13 mouse cellular contexts compared by ENCODE assay signal in genomic region chr14:31945125-31945524, GRCm38 (mm10).
DNase-seq lines count a peak whose midpoint lies in the region; ATAC-seq and TF ChIP-seq lines count a peak whose summit lies in the region.
"Had no signal": no experiment of that assay in that cellular context is flagged by ENCODE, and none has a peak within 500 bp of the region (broad histone marks: within the 10 kb centered on the region; RNA-seq: fewer than 3 reads in every experiment).

No protein-coding gene starts in this region.

- intact Hi-C loops in heart, postnatal 10 days (cut with DNase I) = no loop called here

- no peak overlapping the region for H3K4me2 ChIP-seq in forebrain, embryonic 14.5 days (ENCODE audit: low read length)
- no peak overlapping the region for H3K4me2 ChIP-seq in forebrain, embryonic 15.5 days (replicated peaks)
- no peak overlapping the region for H3K4me2 ChIP-seq in stomach, embryonic 16.5 days (ENCODE audit: low read depth, low read length)
- no peak overlapping the region for H3K4me2 ChIP-seq in stomach, postnatal 0 days (replicated peaks; ENCODE audit: low read depth)
- H3K4me2 ChIP-seq: hindbrain, embryonic 14.5 days had no signal

- no peak overlapping the region for H3K4me3 ChIP-seq in forebrain, embryonic 14.5 days (ENCODE audit: low read depth, low read length)
- no peak overlapping the region for H3K4me3 ChIP-seq in forebrain, embryonic 15.5 days
- H3K4me3 ChIP-seq in stomach, embryonic 16.5 days (replicated peaks; ENCODE audit: low read length) = no peak overlapping the region
- no peak overlapping the region for H3K4me3 ChIP-seq in stomach, postnatal 0 days (ENCODE audit: low read depth, low read length)
- H3K4me3 ChIP-seq: layer of hippocampus, adult 2 months had no signal

- H3K27ac ChIP-seq in forebrain, embryonic 14.5 days (ENCODE audit: low read depth, low read length) = no peak overlapping the region
- no peak overlapping the region for H3K27ac ChIP-seq in forebrain, embryonic 15.5 days (replicated peaks)
- no peak overlapping the region for H3K27ac ChIP-seq in stomach, embryonic 16.5 days (ENCODE audit: low read length)
- H3K27ac ChIP-seq in stomach, postnatal 0 days (replicated peaks) = no peak overlapping the region
- H3K27ac ChIP-seq: hindbrain, embryonic 14.5 days; layer of hippocampus, adult 2 months had no signal

- H3K27me3 ChIP-seq in forebrain, embryonic 14.5 days (replicated peaks; ENCODE audit: control insufficient read depth, insufficient read depth, low read length) = no peaks in the 10 kb centered on the region
- H3K27me3 ChIP-seq in forebrain, embryonic 15.5 days = no peaks in the 10 kb centered on the region
- no peaks in the 10 kb centered on the region for H3K27me3 ChIP-seq in stomach, embryonic 16.5 days (ENCODE audit: control insufficient read depth, insufficient read depth, low read length)
- H3K27me3 ChIP-seq in stomach, postnatal 0 days (ENCODE audit: control insufficient read depth, insufficient read depth, low read length) = no peaks in the 10 kb centered on the region

- ATAC-seq in forebrain, embryonic 14.5 days = no peak
- ATAC-seq in forebrain, embryonic 15.5 days (replicated peaks) = no peak
- 0 out of 2 replicates have a peak, but pooled peaks have one; percentile 31 for ATAC-seq in stomach, embryonic 16.5 days (ENCODE audit: insufficient read depth, low FRiP score)
- ATAC-seq in stomach, postnatal 0 days (ENCODE audit: low FRiP score, low TSS enrichment) = no peak
- ATAC-seq: forebrain, postnatal 0 days had no signal

- H3K9me3 ChIP-seq in forebrain, embryonic 14.5 days (replicated peaks; ENCODE audit: control insufficient read depth, low read length) = no peaks in the 10 kb centered on the region
- H3K9me3 ChIP-seq in forebrain, embryonic 15.5 days = no peaks in the 10 kb centered on the region
- H3K9me3 ChIP-seq in stomach, embryonic 16.5 days (replicated peaks; ENCODE audit: control insufficient read depth, low read length) = no peaks in the 10 kb centered on the region
- H3K9me3 ChIP-seq in stomach, postnatal 0 days (ENCODE audit: control insufficient read depth, low read length) = no peaks in the 10 kb centered on the region

- 55% methylated on average over 7 of the region's 7 CpGs for WGBS in forebrain, embryonic 14.5 days
- WGBS in forebrain, embryonic 15.5 days = 58% methylated on average over 7 of the region's 7 CpGs
- WGBS in stomach, embryonic 16.5 days = 40% methylated on average over 7 of the region's 7 CpGs
- WGBS in stomach, postnatal 0 days = 44% methylated on average over 7 of the region's 7 CpGs

- TF ChIP-seq CTCF in stomach, postnatal 0 days (IDR thresholded peaks at IDR 0.05; ENCODE audit: low read depth) = no peak

- H3K36me3 ChIP-seq in forebrain, embryonic 14.5 days (ENCODE audit: control insufficient read depth, insufficient read depth, low read length) = no peaks in the 10 kb centered on the region
- no peaks in the 10 kb centered on the region for H3K36me3 ChIP-seq in forebrain, embryonic 15.5 days
- H3K36me3 ChIP-seq in stomach, embryonic 16.5 days (ENCODE audit: control insufficient read depth, insufficient read depth, low read length) = no peaks in the 10 kb centered on the region
- no peaks in the 10 kb centered on the region for H3K36me3 ChIP-seq in stomach, postnatal 0 days (ENCODE audit: control insufficient read depth, insufficient read depth, low read length)

- H3K9ac ChIP-seq in forebrain, embryonic 14.5 days (ENCODE audit: low read length) = no peak overlapping the region
- no peak overlapping the region for H3K9ac ChIP-seq in forebrain, embryonic 15.5 days (replicated peaks)
- H3K9ac ChIP-seq in stomach, embryonic 16.5 days (ENCODE audit: low read length) = no peak overlapping the region
- H3K9ac ChIP-seq in stomach, postnatal 0 days (ENCODE audit: low read length) = no peak overlapping the region
- H3K9ac ChIP-seq: forebrain, postnatal 0 days; hindbrain, embryonic 14.5 days had no signal

- TF ChIP-seq EP300 in stomach, postnatal 0 days (optimal IDR thresholded peaks at IDR 0.05) = no peak

- DNase-seq in forebrain, embryonic 14.5 days (ENCODE audit: low spot score) = peak; percentile 45
- DNase-seq in stomach, postnatal 0 days (ENCODE audit: low spot score) = no peak
- DNase-seq in heart, postnatal 10 days = peak; percentile 60 to 70
- no peak for DNase-seq in Muller cell, postnatal 12 days (ENCODE audit: inconsistent ontology term)
- DNase-seq in layer of hippocampus, adult 11-12 months (ENCODE audit: low spot score) = no peak
- no peak for DNase-seq in B cell, adult 2 months
- DNase-seq: adrenal gland, postnatal 25 days; cerebellum, adult 2 months; forebrain, postnatal 0 days had no signal

- peaks cover 4% of the 10 kb centered on the region; the same call in 1 of the 2 replicates for H3K4me1 ChIP-seq in forebrain, embryonic 14.5 days (ENCODE audit: control insufficient read depth, insufficient read depth, low read length)
- H3K4me1 ChIP-seq in forebrain, embryonic 15.5 days = peaks cover 5% of the 10 kb centered on the region; the same call in 1 of the 2 replicates
- H3K4me1 ChIP-seq in stomach, embryonic 16.5 days (ENCODE audit: control insufficient read depth, insufficient read depth, low read length) = no peaks in the 10 kb centered on the region
- no peaks in the 10 kb centered on the region for H3K4me1 ChIP-seq in stomach, postnatal 0 days (replicated peaks; ENCODE audit: control insufficient read depth, insufficient read depth)

Comparison
In these comparisons a context has a peak if more than half of its experiments do, and no peak if none do; other contexts are left out.
1. DNase-seq: peak in forebrain, embryonic 14.5 days (single experiment) and heart, postnatal 10 days (2 of 2); none in stomach, postnatal 0 days (single experiment), Muller cell, postnatal 12 days (single experiment), layer of hippocampus, adult 11-12 months (single experiment) and B cell, adult 2 months (0 of 2).